Mouse (Mus musculus): ENCODE results near the gene Cdk2ap2. TPM values are rescaled to one million over a fixed set of nuclear protein-coding genes. Genes with fewer than 3 reads are reported as not detected.
"Not testable (repeated sequence)": the region's sequence is repeated elsewhere in the genome, so short reads cannot be mapped to it uniquely, and the experiment has no call there.

The Cdk2ap2 gene
- total RNA-seq, 2 experiments from 2014 or later, result 35.3 to 39.1 TPM

GRCm38 (mm10) chr19:4064501-4064900 lies 32.5 kb upstream of the Cdk2ap2 start:
- DNase-seq; intact Hi-C loops (cut with DNase I): not testable (repeated sequence)

GRCm38 (mm10) chr19:4066280-4066679 lies 30.7 kb upstream of the Cdk2ap2 start:
- DNase-seq, result no peak
- intact Hi-C loops (cut with DNase I), result no loop called here

GRCm38 (mm10) chr19:4066877-4067276 lies 30.1 kb upstream of the Cdk2ap2 start:
- no peak for DNase-seq
- intact Hi-C loops (cut with DNase I), result no loop called here

- intact Hi-C loops (cut with DNase I); DNase-seq: not testable (repeated sequence)
Measured at GRCm38 (mm10) chr19:4068242-4068641, 28.7 kb upstream of the Cdk2ap2 start.

- intact Hi-C loops (cut with DNase I), result no loop called here
- no peak for DNase-seq
Measured at GRCm38 (mm10) chr19:4068717-4069410, 28.1 kb upstream of the Cdk2ap2 start.

GRCm38 (mm10) chr19:4070311-4070710 lies 26.7 kb upstream of the Cdk2ap2 start:
- intact Hi-C loops (cut with DNase I), result no loop called here
- no peak for DNase-seq

GRCm38 (mm10) chr19:4070756-4071155 lies 26.2 kb upstream of the Cdk2ap2 start:
- no peak for DNase-seq
- intact Hi-C loops (cut with DNase I), result loop anchor here (1.0 kb wide), 1 partner anchor 13 kb away; no protein-coding TSS in a partner anchor

GRCm38 (mm10) chr19:4071406-4071805 lies 25.6 kb upstream of the Cdk2ap2 start:
- intact Hi-C loops (cut with DNase I), result loop anchor here (1.0 kb wide), 1 partner anchor 14 kb away; no protein-coding TSS in a partner anchor
- DNase-seq, result no peak

GRCm38 (mm10) chr19:4072706-4073424 lies 24.1 kb upstream of the Cdk2ap2 start:
- intact Hi-C loops (cut with DNase I), result no loop called here
- no peak for DNase-seq

GRCm38 (mm10) chr19:4075531-4075930 lies 21.5 kb upstream of the Cdk2ap2 start:
- DNase-seq, result no peak
- intact Hi-C loops (cut with DNase I), result no loop called here

- DNase-seq, result no peak
- intact Hi-C loops (cut with DNase I), result no loop called here
Measured at GRCm38 (mm10) chr19:4079594-4079993, 17.4 kb upstream of the Cdk2ap2 start.

GRCm38 (mm10) chr19:4080511-4081009 lies 16.4 kb upstream of the Cdk2ap2 start:
- no peak for DNase-seq
- intact Hi-C loops (cut with DNase I), result no loop called here

GRCm38 (mm10) chr19:4081394-4081793 lies 15.6 kb upstream of the Cdk2ap2 start, which contains the start of gene Cabp2:
Cabp2 (plus strand) TSS chr19:4081578.
- intact Hi-C loops (cut with DNase I), result no loop called here
- DNase-seq, result no peak

- intact Hi-C loops (cut with DNase I), result no loop called here
Measured at GRCm38 (mm10) chr19:4082219-4082965, 14.6 kb upstream of the Cdk2ap2 start.

GRCm38 (mm10) chr19:4083316-4083715 lies 13.7 kb upstream of the Cdk2ap2 start:
- DNase-seq, result no peak
- intact Hi-C loops (cut with DNase I), result no loop called here

More at GRCm38 (mm10) chr19:4082219-4082965, 14.6 kb upstream of the Cdk2ap2 start:
- DNase-seq, result no peak

- intact Hi-C loops (cut with DNase I), result no loop called here
- no peak for DNase-seq
Measured at GRCm38 (mm10) chr19:4083826-4084225, 13.2 kb upstream of the Cdk2ap2 start.

- intact Hi-C loops (cut with DNase I), result no loop called here
- DNase-seq, result no peak
Measured at GRCm38 (mm10) chr19:4084984-4085383, 12.0 kb upstream of the Cdk2ap2 start.

GRCm38 (mm10) chr19:4086156-4086555 lies 10.8 kb upstream of the Cdk2ap2 start:
- DNase-seq, result no peak
- intact Hi-C loops (cut with DNase I), result no loop called here

GRCm38 (mm10) chr19:4087090-4087489 lies 9.9 kb upstream of the Cdk2ap2 start:
- intact Hi-C loops (cut with DNase I), result no loop called here
- no peak for DNase-seq

GRCm38 (mm10) chr19:4088146-4088545 lies 8.8 kb upstream of the Cdk2ap2 start:
- intact Hi-C loops (cut with DNase I), result no loop called here
- DNase-seq, result no peak

- intact Hi-C loops (cut with DNase I), result no loop called here
- DNase-seq, result no peak
Measured at GRCm38 (mm10) chr19:4089128-4089527, 7.9 kb upstream of the Cdk2ap2 start.
